Mouse (Mus musculus) testis, adult 2 months (tissue): ENCODE measurements at regions not wholly inside any gene's neighbourhood (a gene's known extent, or its start where the extent isn't known, plus 50 kb on each side); places are given as distances from the start of the nearest gene placed in this dataset.

Experiments
- CTCF ChIP-seq: fragments of 200-500 bp; IDR thresholded peaks from 2 replicates; pipeline ENCODE4 v1.5.1; 2012; ENCODE audit warnings: low read depth, mild to moderate bottlenecking, inconsistent platforms, low read length, moderate library complexity; ENCODE audit not compliant: control insufficient read depth, insufficient read depth, insufficient replicate concordance
- POLR2A ChIP-seq: fragments of 200-500 bp; IDR thresholded peaks from 2 replicates; pipeline ENCODE4 v1.6.1; 2012; ENCODE audit warnings: low read depth, mild to moderate bottlenecking, inconsistent platforms, low read length, moderate library complexity; ENCODE audit not compliant: control insufficient read depth

- no peak for TF ChIP-seq CTCF
- no peak for TF ChIP-seq POLR2A
Observed at GRCm38 (mm10) chr9:118240711-118241110, 90.7 kb upstream of the Cmc1 start.
